Mouse (Mus musculus): ENCODE results near the gene Urb2. TPM values are rescaled to one million over a fixed set of nuclear protein-coding genes. Genes with fewer than 3 reads are reported as not detected.

Gene Urb2
- total and polyA plus RNA-seq, 3 experiments, result 26.4 to 33.9 (median 27.9) TPM

GRCm38 (mm10) chr8:124088092-124088613, 66.8 kb downstream of the Urb2 start (continued):
- no peak for TF ChIP-seq USF1 (IDR thresholded peaks at IDR 0.05; ENCODE audit: low read depth, low read length)
- TF ChIP-seq MYC (IDR thresholded peaks at IDR 0.05; ENCODE audit: low read depth, low read length), result no peak; the same call in 1 of the 2 replicates
- TF ChIP-seq UBTF (IDR thresholded peaks at IDR 0.05; ENCODE audit: low read depth, low read length), result 0 out of 2 replicates have a peak, but pooled peaks have one; percentile 33
- TF ChIP-seq ZNF384 (IDR thresholded peaks at IDR 0.05; ENCODE audit: low read depth, low read length), result peak; percentile 34
- TF ChIP-seq RCOR1 (conservative IDR thresholded peaks at IDR 0.05; ENCODE audit: low read depth, low read length), result no peak
- no peak for TF ChIP-seq POLR2AphosphoS2 (IDR thresholded peaks at IDR 0.05; ENCODE audit: low read depth, low read length)

DNA sequence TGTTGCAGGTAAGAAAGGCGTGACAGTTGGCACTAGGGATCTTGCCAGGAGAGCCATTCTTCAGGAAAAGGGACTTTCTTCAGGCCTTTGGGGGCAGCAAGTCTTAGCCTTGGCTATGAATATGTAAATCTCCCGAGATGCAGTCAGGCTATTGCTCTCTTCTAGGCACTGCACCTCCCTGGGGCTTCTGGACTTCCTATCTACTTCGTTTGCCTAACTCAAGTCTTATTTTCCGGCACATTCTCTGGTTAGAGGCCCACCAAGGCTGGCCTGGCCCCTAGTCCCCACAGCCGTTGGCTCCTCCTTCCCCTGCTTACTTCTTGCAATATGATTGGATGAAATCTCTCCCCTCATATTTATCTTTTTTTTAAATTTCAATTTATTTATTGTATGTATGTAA, 67.7 kb downstream of the Urb2 start:
- dilution Hi-C loops (cut with MboI; ENCODE audit: extremely low pct_ligation_motif_present, extremely low pct_unique_long_range_greater_than_20kb, low sequenced_read_pairs) (no loop called here), in situ Hi-C loops (cut with MboI; ENCODE audit: low pct_ligation_motif_present, low pct_unique_long_range_greater_than_20kb, low sequenced_read_pairs) (loop anchor here (10.0 kb wide), 1 partner anchor 196 kb away; no protein-coding TSS in a partner anchor)
- no peak overlapping the region for H3K27ac ChIP-seq (ENCODE audit: insufficient read depth, low read depth)
- no peaks in the 10 kb centered on the region for H3K9me3 ChIP-seq (replicated peaks; ENCODE audit: low read length)
- H3K9ac ChIP-seq (ENCODE audit: insufficient read depth, low read depth), result no peak overlapping the region
- no peaks in the 10 kb centered on the region for H3K79me2 ChIP-seq (replicated peaks; ENCODE audit: control insufficient read depth, extremely low read depth, insufficient read depth, poor library complexity, severe bottlenecking)
- H3K27me3 ChIP-seq (replicated peaks), result no peaks in the 10 kb centered on the region
- peak; percentile 77 for DNase-seq (ENCODE audit: extremely low read depth)
- H3K4me1 ChIP-seq (ENCODE audit: control insufficient read depth in 1 of 2, insufficient read depth in 2 of 2), result peaks cover 34 to 59% of the 10 kb centered on the region in 2 experiments
- H3K4me2 ChIP-seq (ENCODE audit: insufficient read depth, low read depth, poor library complexity, severe bottlenecking), result no peak overlapping the region
- H3K4me3 ChIP-seq (replicated peaks in 1 of 3; ENCODE audit: low read depth in 2 of 3, low read length in 2 of 3, poor library complexity in 1 of 3), result no peak overlapping the region
- TF ChIP-seq ETS1 (conservative IDR thresholded peaks at IDR 0.05; ENCODE audit: low read depth, low read length), result 0 out of 2 replicates have a peak, but pooled peaks have one; percentile 24
- peak; percentile 34; the same call in 1 of the 2 replicates for TF ChIP-seq IRF4 (IDR thresholded peaks at IDR 0.05; ENCODE audit: low read depth, low read length)
- TF ChIP-seq ELF1 (IDR thresholded peaks at IDR 0.05; ENCODE audit: low read depth, low read length), result peak; percentile 56; the same call in 1 of the 2 replicates
- no peak for TF ChIP-seq MYC (IDR thresholded peaks at IDR 0.05; ENCODE audit: low read depth, low read length)
- H3K36me3 ChIP-seq (replicated peaks in 1 of 2; ENCODE audit: control insufficient read depth in 1 of 2, insufficient read depth in 1 of 2, low read length in 1 of 2), result no peaks in the 10 kb centered on the region

- H3K4me1 ChIP-seq (ENCODE audit: control insufficient read depth in 1 of 2, insufficient read depth in 2 of 2), result peaks cover 27 to 47% of the 10 kb centered on the region in 2 experiments
- H3K36me3 ChIP-seq (replicated peaks in 1 of 2; ENCODE audit: control insufficient read depth in 1 of 2, insufficient read depth in 1 of 2, low read length in 1 of 2), result no peaks in the 10 kb centered on the region
- H3K79me2 ChIP-seq (replicated peaks; ENCODE audit: control insufficient read depth, extremely low read depth, insufficient read depth, poor library complexity, severe bottlenecking), result no peaks in the 10 kb centered on the region
- DNase-seq (ENCODE audit: extremely low read depth), result no peak
- in situ Hi-C loops (cut with MboI; ENCODE audit: low pct_ligation_motif_present, low pct_unique_long_range_greater_than_20kb, low sequenced_read_pairs), result no loop called here
- no peak for TF ChIP-seq ETS1 (conservative IDR thresholded peaks at IDR 0.05; ENCODE audit: low read depth, low read length)
- no peak overlapping the region for H3K9ac ChIP-seq (ENCODE audit: insufficient read depth, low read depth)
- no peak overlapping the region for H3K4me2 ChIP-seq (ENCODE audit: insufficient read depth, low read depth, poor library complexity, severe bottlenecking)
- no peak overlapping the region for H3K4me3 ChIP-seq (replicated peaks in 1 of 3; ENCODE audit: low read depth in 2 of 3, low read length in 2 of 3, poor library complexity in 1 of 3)
- H3K27me3 ChIP-seq (replicated peaks), result no peaks in the 10 kb centered on the region
- dilution Hi-C loops (cut with MboI; ENCODE audit: extremely low pct_ligation_motif_present, extremely low pct_unique_long_range_greater_than_20kb, low sequenced_read_pairs), result no loop called here
- H3K27ac ChIP-seq (ENCODE audit: insufficient read depth, low read depth), result no peak overlapping the region
- H3K9me3 ChIP-seq (replicated peaks; ENCODE audit: low read length), result no peaks in the 10 kb centered on the region
These were observed 69.2 kb downstream of the Urb2 start for GRCm38 (mm10) chr8:124090473-124090872.

Other genes starting within 250 kb of the Urb2 start
- not detected in 2 replicates for gene Rab4a, start 215.5 kb upstream of the Urb2 start, total RNA-seq (2012; rRNA removed)
- gene Rab4a, start 215.5 kb upstream of the Urb2 start, total RNA-seq (2014; rRNA removed), result not detected in 2 replicates
- gene Rab4a, start 215.5 kb upstream of the Urb2 start, polyA plus RNA-seq (2012; ENCODE audit: insufficient read length, low read depth), result 0.18 TPM in 1 of 2 replicates, not detected in the other
- 4.4 and 5.0 TPM in 2 replicates for gene Ccsap, start 161.3 kb upstream of the Urb2 start, total RNA-seq (2012; rRNA removed)
- gene Ccsap, start 161.3 kb upstream of the Urb2 start, total RNA-seq (2014; rRNA removed), result 4.2 and 5.4 TPM in 2 replicates
- 5.2 and 6.2 TPM in 2 replicates for gene Ccsap, start 161.3 kb upstream of the Urb2 start, polyA plus RNA-seq (2012; ENCODE audit: insufficient read length, low read depth)
- 0.08 TPM in 1 of 2 replicates, not detected in the other for gene Acta1, start 126.8 kb upstream of the Urb2 start, total RNA-seq (2012; rRNA removed)
- gene Acta1, start 126.8 kb upstream of the Urb2 start, total RNA-seq (2014; rRNA removed), result not detected in 2 replicates
- 0.27 and 0.91 TPM in 2 replicates for gene Acta1, start 126.8 kb upstream of the Urb2 start, polyA plus RNA-seq (2012; ENCODE audit: insufficient read length, low read depth)
- 32.8 and 37.1 TPM in 2 replicates for gene Nup133, start 72.2 kb upstream of the Urb2 start, total RNA-seq (2012; rRNA removed)
- gene Nup133, start 72.2 kb upstream of the Urb2 start, total RNA-seq (2014; rRNA removed), result 49.0 and 51.8 TPM in 2 replicates
- 39.6 and 39.7 TPM in 2 replicates for gene Nup133, start 72.2 kb upstream of the Urb2 start, polyA plus RNA-seq (2012; ENCODE audit: insufficient read length, low read depth)
- 8.0 and 8.1 TPM in 2 replicates for gene Abcb10, start 38.4 kb upstream of the Urb2 start, total RNA-seq (2012; rRNA removed)
- gene Abcb10, start 38.4 kb upstream of the Urb2 start, total RNA-seq (2014; rRNA removed), result 8.5 and 8.9 TPM in 2 replicates
- gene Abcb10, start 38.4 kb upstream of the Urb2 start, polyA plus RNA-seq (2012; ENCODE audit: insufficient read length, low read depth), result 7.3 and 8.1 TPM in 2 replicates
- 54.2 and 62.2 TPM in 2 replicates for gene Taf5l, start 111 bp upstream of the Urb2 start, total RNA-seq (2012; rRNA removed)
- gene Taf5l, start 111 bp upstream of the Urb2 start, total RNA-seq (2014; rRNA removed), result 68.1 and 75.8 TPM in 2 replicates
- gene Taf5l, start 111 bp upstream of the Urb2 start, polyA plus RNA-seq (2012; ENCODE audit: insufficient read length, low read depth), result 53.9 and 63.0 TPM in 2 replicates
- 23.6 and 25.9 TPM in 2 replicates for gene Galnt2, start 209.9 kb downstream of the Urb2 start, total RNA-seq (2012; rRNA removed)
- 18.6 and 23.2 TPM in 2 replicates for gene Galnt2, start 209.9 kb downstream of the Urb2 start, total RNA-seq (2014; rRNA removed)
- 21.9 and 27.3 TPM in 2 replicates for gene Galnt2, start 209.9 kb downstream of the Urb2 start, polyA plus RNA-seq (2012; ENCODE audit: insufficient read length, low read depth)